Mouse (Mus musculus): Measurements from ENCODE around the gene Slc1a2.

The Slc1a2 gene

DNA sequence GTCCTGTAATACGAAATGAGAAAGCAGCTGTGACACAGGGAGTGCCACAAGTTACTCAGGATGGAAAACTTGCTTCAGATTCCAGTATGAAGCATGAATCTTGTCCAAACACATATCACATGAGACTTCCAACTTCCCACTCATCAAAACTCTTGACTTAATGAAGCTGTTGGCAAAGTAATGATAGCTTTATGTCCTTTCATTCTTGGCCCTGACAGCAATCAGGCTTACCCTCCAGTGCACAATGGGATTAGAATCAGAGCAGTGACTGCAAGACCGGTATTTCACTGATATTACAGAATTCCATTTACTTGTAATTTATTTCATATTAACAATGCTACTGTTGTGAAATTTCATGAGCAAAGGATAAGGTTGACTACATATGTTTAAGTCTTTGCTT is 105.5 kb downstream of the Slc1a2 start:
- DNase-seq (ENCODE audit: low spot score), result no peak

DNA sequence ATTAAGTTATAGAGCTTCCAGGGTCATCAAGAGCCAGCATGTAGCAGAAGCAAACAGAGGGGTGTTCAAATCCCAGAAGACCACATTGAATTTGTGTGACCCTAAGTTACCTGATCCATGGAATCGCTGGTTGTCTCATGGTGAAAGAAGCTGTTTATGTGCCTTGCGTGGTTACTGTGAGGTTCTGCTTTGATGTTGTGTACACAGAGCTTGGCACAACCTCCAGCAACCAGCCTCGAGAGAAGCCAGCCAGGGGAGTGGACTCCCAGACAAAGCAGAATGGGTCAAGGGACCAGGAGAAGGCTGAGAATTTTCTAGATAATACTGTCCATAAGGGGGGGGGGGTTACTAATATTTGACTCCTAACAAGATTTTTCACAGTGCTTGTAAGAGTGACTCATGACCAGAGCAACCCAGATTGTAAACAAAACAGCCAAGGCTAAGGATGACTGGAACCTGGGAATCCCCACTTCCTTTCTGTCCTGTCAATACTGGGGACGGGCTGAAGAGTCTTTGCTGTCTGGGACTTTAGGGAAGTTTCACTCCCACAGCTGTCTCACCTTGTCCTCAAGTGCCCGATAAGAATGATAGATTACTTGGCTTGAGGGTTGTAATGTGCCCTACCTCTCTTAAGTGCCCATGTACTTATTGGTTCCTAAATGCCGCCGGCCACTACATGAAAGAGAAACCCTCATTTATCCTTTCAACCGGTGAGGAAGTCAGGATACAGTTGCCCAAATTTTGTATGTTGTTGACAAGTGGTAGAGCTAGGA is 106.3 kb downstream of the Slc1a2 start:
- DNase-seq (ENCODE audit: low spot score), result no peak

DNA sequence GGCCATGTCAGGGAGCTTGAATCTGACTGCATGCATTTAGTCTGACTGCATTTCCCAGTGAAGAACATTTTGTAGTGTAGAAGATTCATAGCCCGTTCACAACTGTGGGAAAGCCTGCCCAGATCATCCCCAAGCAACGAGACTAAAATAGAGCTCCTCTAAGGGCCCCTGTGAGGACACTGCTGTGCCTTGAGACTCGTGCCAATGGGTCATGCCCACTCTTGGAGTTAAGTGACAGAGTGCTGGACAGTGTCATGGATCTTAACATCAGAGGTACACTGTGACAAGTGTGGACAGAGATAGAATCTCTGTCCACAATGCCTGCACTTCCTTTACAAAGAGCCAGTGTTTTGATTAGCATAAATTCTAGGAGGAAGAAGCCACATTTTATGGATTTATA is 109.8 kb downstream of the Slc1a2 start:
- DNase-seq (ENCODE audit: low spot score), result no peak

DNA sequence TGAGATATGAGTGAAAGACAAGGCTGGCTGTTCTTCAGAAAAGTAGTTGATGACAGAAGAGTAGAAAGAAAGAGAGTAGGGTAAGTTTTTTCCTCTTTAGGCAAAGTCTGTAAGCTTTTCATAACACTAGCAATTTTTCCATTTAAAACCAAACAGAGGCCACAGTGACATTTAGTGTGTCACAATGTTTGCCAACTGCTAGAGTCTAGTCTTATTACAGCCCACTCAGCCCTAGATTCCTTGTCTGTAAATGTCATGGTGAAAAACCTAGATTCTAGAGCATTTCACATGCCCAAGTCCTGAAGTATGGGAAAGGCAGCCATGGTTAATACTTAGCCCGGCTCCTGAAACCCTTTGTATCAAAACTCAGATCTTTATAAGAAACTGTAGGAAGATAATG is 112.8 kb downstream of the Slc1a2 start:
- no peak for DNase-seq (ENCODE audit: low spot score)

DNA sequence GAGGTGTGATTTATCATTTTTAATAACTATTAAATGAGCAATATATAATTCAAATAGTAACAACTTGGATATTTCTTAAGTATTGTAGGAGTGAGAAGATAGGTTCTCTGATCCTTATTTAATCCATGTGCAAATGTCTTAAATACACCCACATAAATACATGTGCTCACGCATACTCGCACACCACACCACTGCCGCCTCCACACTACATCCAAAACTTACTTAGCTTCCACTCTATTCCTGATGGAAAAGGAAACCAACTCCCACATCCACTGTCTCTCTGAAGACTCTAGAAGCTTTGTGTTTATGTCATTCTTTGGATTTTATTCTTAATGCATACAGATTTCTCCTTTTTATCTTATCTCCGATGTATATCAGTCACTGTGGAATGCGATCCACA is 113.8 kb downstream of the Slc1a2 start:
- no peak for DNase-seq (ENCODE audit: low spot score)

DNA sequence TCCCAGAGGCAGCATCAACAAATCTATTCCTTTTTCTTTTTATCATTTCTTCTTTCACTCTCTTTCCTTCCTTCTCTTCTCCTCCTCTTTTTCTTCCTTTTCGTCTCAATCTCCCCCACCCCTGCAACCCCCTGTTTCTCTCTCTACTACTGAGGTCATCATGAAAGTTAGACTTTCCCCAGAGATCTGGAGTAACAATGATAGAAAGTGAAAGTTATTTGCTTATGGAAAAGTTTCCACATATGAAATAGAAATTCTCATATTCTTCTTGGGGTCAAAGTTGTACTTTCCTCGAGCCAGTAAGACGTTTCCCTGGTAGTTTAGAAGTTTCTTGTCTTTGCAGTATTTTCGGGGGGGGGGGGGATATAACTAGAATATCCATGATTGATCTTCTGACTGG is 116.2 kb downstream of the Slc1a2 start:
- DNase-seq (ENCODE audit: low spot score), result no peak

DNA sequence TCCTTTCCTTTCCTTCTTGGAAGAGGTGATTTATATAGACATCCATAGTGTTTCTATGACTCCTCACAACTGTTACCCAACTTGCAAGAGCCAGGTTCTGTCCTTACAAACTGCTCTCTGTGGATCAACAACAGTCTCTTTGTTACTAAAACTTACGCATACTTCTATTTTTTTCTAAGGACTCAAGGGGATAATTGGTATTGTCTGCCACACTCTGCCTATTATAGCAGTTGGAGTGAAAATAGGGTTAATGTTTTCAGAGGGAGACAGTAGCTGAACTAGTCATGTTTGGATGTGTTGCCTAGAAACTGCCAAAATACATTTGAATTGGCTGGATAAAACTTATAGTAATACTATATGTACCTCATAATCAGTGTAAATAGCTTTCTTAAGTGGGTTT is 117.1 kb downstream of the Slc1a2 start:
- no peak for DNase-seq (ENCODE audit: low spot score)

DNA sequence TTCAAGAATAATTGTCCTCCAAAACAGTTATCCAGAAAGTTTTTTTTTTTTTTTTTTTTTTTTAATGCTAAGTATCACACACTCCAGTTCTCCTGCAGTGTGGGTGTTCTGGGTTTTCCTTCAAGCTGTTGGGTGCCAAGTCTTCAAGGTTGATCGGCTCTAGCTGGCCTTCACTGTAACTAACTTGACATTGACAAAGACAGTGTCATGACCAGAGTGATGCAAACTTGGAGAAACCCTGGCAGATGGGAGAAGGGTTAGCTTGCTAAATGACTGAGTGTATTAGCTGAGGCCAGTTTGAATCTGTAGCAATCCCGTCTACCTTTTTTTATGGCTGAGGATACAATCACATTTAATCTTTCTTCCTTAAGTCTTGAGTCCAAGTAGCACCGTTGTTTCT is 119.7 kb downstream of the Slc1a2 start:
- DNase-seq (ENCODE audit: low spot score), result no peak

DNA sequence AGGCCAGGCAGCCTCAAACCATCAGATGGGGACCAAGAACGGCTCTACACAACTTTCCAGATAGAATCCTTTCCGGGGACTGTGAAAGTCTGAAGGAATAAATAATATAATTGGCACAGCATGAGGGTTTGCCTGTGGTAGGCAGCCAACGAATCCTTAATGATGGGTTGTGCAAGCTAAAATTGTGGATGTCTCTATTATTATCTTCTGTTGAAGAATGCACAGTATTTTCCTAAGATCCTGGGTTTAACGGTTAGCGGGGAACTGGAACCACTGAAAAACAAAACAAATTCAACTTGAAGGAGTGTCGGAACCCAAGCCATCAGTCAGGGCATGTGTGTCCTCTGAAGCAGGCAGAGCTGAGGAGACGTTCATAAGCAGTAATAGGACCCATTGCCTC is 124.3 kb downstream of the Slc1a2 start:
- DNase-seq (ENCODE audit: low spot score), result no peak

DNA sequence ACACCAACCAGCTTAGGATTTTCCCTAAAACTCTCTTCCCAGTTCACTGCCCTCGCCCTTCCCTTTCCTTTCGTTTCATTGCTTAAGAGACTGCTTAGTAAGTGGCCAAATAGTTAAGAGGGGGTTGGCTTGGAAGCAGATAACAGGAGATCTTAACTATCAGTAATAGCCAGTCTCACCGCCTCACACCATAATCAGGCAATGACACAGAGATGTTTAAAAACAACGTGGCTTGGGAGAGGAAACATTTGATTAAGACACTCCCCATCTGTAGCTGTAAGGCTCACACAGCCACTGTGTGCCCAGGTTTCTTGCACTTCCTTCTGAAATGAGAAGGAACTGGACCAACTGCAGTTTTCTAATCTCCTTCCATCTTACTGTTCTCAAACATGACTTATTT is 127.2 kb downstream of the Slc1a2 start:
- no peak for DNase-seq (ENCODE audit: low spot score)

DNA sequence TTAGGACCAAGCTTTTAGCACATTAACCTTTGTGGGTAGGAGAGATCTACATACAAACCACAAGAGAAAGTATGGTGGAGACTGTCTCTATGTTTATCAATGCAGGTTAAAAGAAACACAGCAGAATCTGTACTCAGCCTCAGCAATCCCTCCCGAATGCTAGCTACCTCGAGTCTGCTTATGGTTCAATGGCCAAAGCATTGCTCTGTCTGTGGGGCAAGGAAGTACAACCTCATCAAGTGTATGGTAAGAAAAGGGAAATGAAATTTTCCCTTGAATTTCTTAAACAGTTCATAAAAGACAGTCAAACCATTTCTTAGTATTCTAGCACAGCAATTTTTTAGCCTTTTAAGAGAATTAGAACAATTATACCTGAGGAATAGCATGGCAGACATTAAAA is 133.2 kb downstream of the Slc1a2 start:
- no peak for DNase-seq (ENCODE audit: low spot score)

DNA sequence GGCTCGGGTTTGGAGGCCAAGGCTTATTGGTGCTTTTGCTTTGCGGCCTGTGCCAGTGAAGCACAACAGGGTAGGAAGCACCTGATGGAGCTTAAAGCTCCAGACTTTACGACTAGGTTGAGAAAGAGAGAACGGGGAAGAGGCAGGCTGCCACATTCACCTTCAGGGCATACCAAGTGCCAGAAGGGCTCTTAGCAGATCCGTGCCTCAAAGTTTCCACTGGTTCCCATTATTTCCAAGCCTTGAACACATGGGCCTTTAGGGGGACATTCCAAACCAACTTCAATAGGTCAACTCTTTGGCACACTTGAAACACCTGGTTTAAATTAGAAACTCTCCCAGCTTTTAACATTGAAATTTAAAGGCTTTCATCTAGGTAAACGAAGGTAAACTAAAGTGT is 134.3 kb downstream of the Slc1a2 start:
- DNase-seq (ENCODE audit: low spot score), result no peak

DNA sequence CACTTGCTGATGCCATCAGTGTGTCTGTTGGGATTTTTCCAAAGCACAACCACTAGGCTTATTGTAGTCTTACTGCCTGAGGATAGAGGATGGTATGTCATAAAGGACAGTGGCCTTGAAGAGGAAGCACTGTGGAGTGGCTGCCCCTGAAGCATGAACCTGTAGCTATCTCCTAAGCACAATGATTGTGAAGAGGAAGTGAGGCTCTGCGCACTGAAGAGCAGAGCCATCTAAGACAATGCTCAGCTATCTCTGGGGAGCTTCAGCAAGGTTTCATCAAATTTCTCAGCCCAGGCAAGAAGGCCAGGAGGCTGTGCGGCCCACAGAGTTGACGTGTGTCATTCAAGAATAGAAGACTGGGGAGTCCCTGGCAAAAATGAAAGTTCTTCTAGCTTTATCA is 136.6 kb downstream of the Slc1a2 start:
- DNase-seq (ENCODE audit: low spot score), result no peak

DNA sequence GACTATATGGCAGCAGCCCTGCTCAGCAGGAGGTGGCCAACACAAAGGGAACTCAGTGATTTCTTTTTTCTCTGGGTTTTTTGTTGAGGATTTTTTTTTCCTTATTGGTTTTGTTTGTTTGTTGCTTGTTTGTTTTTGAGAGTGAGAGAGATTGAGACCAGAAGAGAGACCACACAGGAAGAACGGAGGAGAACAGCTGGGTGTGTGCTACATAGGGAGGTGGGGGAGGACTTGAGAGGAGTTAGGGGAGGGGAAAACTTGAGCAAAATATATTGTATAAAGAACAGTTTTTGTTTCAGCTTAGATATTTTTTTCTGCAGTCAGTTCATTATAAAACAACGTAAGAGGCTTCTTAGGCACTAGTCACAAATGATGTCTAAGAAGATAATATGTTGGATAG is 139.7 kb downstream of the Slc1a2 start:
- no peak for DNase-seq (ENCODE audit: low spot score)

DNA sequence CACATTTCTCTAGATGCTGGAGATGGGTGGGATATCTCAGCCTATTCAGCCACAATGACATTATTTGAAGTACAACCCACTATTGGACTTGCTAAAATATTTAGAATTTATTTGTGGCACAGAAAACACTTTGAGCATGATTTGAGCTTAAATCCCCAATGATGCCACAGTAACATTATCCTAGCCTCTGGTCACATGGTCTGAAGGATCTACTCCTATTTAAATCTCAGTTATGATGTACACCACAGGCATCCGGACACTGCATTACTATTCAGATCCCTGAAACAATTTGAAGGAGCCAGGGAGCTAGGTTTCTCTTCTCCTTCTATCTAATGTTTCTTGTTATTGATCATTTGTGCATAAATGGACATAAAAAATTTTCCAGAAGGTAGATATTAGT is 143.4 kb downstream of the Slc1a2 start:
- DNase-seq (ENCODE audit: low spot score), result no peak

DNA sequence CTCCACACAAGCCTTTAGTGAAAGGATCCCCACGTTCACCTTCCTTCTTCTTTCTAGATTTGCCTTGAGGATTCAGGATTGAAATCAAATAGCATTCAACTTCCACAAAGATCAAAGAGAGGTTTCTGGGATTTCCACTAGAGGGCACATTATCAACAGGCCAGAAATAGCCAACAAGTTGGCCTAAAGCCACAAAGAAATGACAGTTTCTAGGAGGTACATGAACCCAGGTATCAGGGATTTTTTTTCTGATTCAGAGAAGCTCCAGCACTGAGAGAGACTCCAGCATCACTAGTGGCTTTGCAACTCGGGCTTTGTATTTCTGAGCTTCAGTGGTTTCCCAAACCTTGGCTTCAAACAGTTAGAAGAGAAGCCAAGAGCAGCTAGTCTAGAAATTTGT is 145.7 kb downstream of the Slc1a2 start:
- peak; percentile 73 for DNase-seq (ENCODE audit: low spot score)

DNA sequence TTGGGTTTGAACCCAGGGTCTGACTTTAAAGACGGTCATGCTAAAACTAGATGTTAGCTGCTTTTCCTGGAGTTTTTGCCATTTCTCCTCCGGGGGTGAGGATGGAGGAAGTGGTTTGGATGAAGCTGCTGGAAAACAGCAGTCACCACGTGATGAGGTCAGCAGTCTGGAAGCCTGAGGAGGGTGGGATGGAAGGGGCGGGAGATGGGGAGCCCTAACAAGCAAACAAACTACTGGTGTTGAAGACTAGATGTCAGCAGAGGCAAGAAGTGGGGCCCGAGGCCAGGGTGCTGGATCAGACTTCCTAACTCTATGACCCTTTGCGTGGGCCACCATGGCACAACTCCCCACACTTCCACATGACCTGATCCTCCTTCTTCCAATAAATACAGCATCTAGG is 146.8 kb downstream of the Slc1a2 start:
- no peak for DNase-seq (ENCODE audit: low spot score)

DNA sequence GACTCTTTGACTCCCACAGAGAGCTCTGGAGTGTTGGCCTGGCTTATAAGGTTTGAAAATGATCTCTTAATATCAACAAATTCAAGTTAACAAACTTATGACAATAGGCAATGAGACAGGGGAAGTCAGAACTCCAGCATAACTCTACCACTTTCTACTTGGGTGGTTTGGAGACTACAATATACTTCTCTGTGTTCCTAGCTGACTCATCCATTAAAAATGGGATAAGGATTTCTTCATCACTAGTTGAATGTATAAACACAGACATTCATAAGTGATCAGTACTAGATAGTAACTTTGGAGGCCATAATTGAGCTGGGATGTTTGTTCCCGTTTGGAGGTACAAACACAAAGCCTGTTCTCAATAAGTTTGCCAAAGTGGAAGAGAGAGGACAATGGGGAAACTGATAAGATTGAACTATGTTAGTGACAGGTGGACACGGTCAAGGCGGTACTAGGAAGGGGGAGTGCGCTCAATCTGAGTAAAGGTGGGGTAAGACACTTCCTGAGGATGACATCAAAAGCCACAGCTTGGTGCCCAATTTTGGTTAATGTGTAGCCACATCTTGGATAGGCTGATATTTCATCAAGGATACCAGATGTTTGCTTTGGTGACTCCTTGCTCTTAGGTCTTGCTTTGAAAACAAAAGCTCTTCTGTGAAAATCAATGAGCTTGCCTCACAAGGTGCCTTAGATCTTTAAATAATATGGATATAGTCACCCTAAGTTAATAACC is 147.5 kb downstream of the Slc1a2 start:
- DNase-seq (ENCODE audit: low spot score), result no peak

DNA sequence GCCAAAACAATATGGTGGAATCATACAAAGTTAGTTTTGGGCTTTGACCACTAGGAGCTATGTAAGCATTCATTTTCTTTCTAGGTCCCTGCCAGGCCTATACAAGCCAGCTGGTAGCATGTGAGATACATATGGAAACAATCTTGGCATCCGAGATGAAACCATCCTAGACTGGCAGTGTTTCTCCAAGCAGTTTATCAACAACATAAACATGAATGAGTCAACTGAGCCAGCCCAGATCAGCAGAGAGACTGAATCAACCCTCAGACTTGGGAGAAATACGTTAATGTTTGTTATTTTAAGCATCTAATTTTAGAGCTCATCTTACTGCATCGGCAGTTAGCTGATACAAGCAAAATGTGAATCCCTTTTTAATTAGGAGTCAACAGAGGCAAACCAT is 149.2 kb downstream of the Slc1a2 start:
- DNase-seq (ENCODE audit: low spot score), result peak; percentile 10

DNA sequence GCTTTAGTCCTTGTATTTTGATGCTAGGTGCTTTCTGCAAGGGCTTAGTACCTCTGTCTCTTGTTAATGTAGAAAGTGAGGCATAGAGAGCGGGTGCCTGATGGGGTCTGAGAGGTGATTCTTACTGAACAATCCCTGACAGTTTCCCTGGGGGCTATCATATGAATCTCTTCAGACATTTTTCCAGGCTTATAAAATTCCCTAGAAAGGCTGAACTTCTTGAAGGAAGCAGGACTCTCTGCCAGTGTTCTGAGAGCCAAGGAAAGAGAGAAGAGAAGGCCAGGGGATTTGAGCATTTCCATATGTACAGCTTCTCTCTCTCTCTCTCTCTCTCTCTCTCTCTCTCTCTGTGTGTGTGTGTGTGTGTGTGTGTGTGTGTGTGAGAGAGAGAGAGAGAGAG is 151.0 kb downstream of the Slc1a2 start:
- no peak for DNase-seq (ENCODE audit: low spot score)

DNA sequence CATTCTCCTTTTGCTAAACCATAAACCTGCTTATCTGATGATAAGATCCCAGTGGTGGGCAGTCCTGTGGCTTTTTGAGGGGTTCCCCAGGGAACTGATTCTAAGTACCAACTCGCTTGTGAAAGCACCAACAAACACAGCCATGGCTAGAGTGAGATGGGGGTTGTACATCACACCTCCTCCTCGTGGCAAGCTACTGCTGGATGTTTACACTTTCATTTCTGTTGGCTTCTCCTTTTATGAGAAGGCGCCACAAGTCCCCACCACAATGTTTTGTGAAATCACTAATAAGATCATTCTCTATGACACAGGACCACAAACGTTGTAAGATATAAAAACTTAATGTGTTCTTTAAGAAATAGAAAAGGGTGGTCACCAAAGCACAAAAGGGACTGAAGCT is 154.3 kb downstream of the Slc1a2 start:
- no peak for DNase-seq (ENCODE audit: low spot score)

DNA sequence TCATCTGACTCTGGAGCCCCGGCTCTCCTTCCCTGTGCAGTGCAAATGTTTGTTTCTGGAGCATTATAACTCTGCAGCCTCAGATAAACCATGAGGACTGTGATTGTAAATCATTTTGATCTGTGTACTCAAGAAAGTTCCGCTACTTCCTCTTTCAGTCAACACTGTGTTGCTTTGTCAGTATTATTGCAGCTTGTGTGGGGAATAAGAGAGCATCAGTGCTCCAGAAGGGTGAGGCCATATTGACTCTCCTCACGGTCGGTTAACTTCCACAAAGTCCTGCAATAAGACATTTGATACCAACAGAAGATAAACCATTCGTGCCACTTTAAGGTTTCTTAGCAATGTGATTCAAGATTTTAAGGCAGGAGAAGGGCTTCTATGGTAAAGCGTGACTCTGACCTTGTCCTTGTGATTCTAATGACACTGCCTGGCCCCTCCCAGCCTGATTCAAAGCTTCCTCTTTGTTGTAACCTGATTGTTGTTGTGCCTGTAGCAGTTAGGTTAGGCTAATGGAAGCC is 156.9 kb downstream of the Slc1a2 start:
- DNase-seq (ENCODE audit: low spot score), result peak; percentile 11

DNA sequence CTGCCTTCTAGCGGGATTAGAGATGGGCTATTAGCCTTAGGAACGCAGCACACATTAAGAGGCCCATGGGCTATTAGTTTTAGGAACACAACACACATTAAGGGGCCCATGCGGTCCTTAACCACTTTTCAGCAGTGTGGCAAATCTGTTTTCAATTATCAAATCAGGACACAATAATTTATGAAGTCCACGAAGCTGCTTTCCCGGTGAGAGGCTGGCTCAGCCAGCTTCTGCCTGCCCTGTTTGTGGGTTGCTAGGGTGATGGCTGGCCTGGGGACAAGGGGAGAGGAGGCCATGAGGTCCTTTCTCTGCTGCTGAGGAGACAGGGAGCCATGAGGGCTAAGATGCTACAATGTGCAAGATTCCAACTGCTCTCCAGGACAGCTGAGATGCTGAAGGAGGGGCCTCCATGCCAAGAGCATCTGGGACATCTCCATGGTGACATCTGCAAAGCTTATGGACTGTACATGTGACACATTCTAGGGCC is 161.8 kb downstream of the Slc1a2 start:
- DNase-seq (ENCODE audit: low spot score), result peak; percentile 60

All from embryo, embryonic 10.5 days (tissue).